9 mouse cellular contexts compared by ENCODE assay signal in the genomic region with DNA sequence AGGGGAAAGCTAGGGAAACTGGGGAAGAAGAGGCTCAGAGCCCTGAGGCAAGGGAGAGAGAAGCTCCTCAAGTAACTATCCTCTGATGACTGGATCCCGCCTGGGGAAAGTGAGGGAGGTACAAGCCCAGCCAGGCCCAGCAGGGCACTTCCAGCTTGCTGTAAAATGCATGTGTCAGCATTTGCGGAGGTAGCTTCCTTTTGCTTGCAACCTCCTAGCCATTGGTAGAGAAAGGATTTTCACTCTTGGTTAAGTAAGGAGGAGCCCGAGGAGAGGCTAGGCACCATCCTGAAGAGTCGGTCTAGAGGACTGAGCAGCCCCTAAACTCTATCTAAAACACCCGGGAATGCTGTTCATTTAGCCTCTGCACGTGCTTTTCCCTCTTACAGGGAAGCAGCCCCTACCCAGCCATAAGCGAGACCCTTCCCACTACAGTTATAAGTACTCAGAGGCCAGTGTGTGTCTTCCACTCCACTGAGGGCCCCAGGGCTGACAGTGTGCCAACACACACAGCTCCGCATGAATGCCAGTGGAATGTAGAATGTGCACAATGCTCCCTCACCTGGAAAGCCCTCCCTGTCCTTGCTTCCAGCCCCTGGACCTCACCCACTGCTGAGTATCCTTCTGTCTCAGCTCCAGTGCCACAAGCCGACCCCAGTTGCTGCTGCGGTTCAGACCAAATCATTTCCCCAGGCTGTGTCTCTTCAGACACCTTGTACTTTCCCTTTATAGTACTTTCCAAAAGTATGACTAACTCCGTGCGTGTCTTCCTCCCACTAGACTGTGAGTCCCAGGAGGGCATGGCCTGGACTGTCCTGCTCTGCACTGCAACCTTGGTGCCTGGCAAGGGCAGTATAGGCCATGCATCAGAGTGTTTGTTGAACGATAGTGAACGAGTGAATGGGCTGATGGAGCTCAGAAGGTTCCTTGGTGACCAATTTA.
DNase-seq lines count a peak whose midpoint lies in the region; ATAC-seq lines count a peak whose summit lies in the region.
"Had no signal": no experiment of that assay in that cellular context is flagged by ENCODE, and none has a peak within 500 bp of the region (broad histone marks: within the 10 kb centered on the region; RNA-seq: fewer than 3 reads in every experiment).

No protein-coding gene starts in this region.

- H3K9me3 ChIP-seq in heart, embryonic 13.5 days = no peaks in the 10 kb centered on the region
- no peaks in the 10 kb centered on the region for H3K9me3 ChIP-seq in kidney, embryonic 16.5 days (ENCODE audit: low read length)
- no peaks in the 10 kb centered on the region for H3K9me3 ChIP-seq in midbrain, embryonic 15.5 days

- H3K27ac ChIP-seq in heart, embryonic 13.5 days (replicated peaks) = no peak overlapping the region
- H3K27ac ChIP-seq in kidney, embryonic 16.5 days (ENCODE audit: low read length) = peak overlapping the region; percentile 79
- H3K27ac ChIP-seq in midbrain, embryonic 15.5 days = peak overlapping the region; percentile 62

- DNase-seq in heart, adult 18-20 months = no peak
- peak; percentile 50 for DNase-seq in cerebellum, adult 9-11 months
- DNase-seq in B cell, adult 2 months = no peak
- no peak for DNase-seq in liver
- no peak for DNase-seq in thymus, postnatal 36 days

- no peak for ATAC-seq in heart, embryonic 13.5 days (ENCODE audit: extremely low read depth, insufficient number of reproducible peaks, low FRiP score, low TSS enrichment)
- peak; percentile 92 for ATAC-seq in kidney, embryonic 16.5 days (ENCODE audit: low FRiP score, low TSS enrichment)
- ATAC-seq in midbrain, embryonic 15.5 days (replicated peaks) = peak; percentile 66

- H3K4me2 ChIP-seq in heart, embryonic 13.5 days = no peak overlapping the region
- H3K4me2 ChIP-seq in kidney, embryonic 16.5 days (replicated peaks; ENCODE audit: low read depth, low read length) = peak overlapping the region; percentile 32
- H3K4me2 ChIP-seq in midbrain, embryonic 15.5 days = peak overlapping the region; percentile 9; the same call in 1 of the 2 replicates

- H3K9ac ChIP-seq in heart, embryonic 13.5 days = 0 out of 2 replicates have a peak overlapping the region, but pooled peaks have one; percentile 11
- H3K9ac ChIP-seq in kidney, embryonic 16.5 days (replicated peaks; ENCODE audit: low read length) = no peak overlapping the region
- H3K9ac ChIP-seq in midbrain, embryonic 15.5 days = no peak overlapping the region

- H3K4me1 ChIP-seq in heart, embryonic 13.5 days = peaks cover 8% of the 10 kb centered on the region
- H3K4me1 ChIP-seq in kidney, embryonic 16.5 days (ENCODE audit: insufficient read depth, low read length) = peaks cover 14% of the 10 kb centered on the region
- H3K4me1 ChIP-seq in midbrain, embryonic 15.5 days = peaks cover 20% of the 10 kb centered on the region

- H3K36me3 ChIP-seq in heart, embryonic 13.5 days = no peaks in the 10 kb centered on the region
- no peaks in the 10 kb centered on the region for H3K36me3 ChIP-seq in kidney, embryonic 16.5 days (ENCODE audit: insufficient read depth, low read length)
- no peaks in the 10 kb centered on the region for H3K36me3 ChIP-seq in midbrain, embryonic 15.5 days (replicated peaks)

- 47% methylated on average over 14 of the region's 14 CpGs for WGBS in heart, embryonic 13.5 days
- WGBS in kidney, embryonic 16.5 days = 31% methylated on average over 14 of the region's 14 CpGs
- 59% methylated on average over 14 of the region's 14 CpGs for WGBS in midbrain, embryonic 15.5 days

- H3K4me3 ChIP-seq in heart, embryonic 13.5 days = no peak overlapping the region
- H3K4me3 ChIP-seq in kidney, embryonic 16.5 days (ENCODE audit: low read length) = no peak overlapping the region
- H3K4me3 ChIP-seq in midbrain, embryonic 15.5 days = no peak overlapping the region
- H3K4me3 ChIP-seq: erythroblast, embryonic 14.5 days had no signal

- no peaks in the 10 kb centered on the region for H3K27me3 ChIP-seq in heart, embryonic 13.5 days (replicated peaks)
- no peaks in the 10 kb centered on the region; the same call in 1 of the 2 replicates for H3K27me3 ChIP-seq in kidney, embryonic 16.5 days (ENCODE audit: insufficient read depth, low read length)
- H3K27me3 ChIP-seq in midbrain, embryonic 15.5 days (replicated peaks) = no peaks in the 10 kb centered on the region
